Mouse (Mus musculus) hindbrain, embryonic 15.5 days (tissue): ENCODE results near the gene Rela. TPM values are rescaled to one million over a fixed set of nuclear protein-coding genes. Genes with fewer than 3 reads are reported as not detected.

ENCODE experiments used
- ATAC-seq: fragments of 200-750 bp; cut with Nextera tagmentation; 2 replicates; pipeline ENCODE4 v1.8.0; 2017; ENCODE audit warnings: low read depth, moderate number of reproducible peaks, moderate TSS enrichment; ENCODE audit not compliant: low FRiP score
- H3K27ac ChIP-seq: fragments of 300-500 bp; sonication (generic); replicated peaks from 2 replicates; pipeline ENCODE4 v1.5.1; 2015; ENCODE audit warnings: mild to moderate bottlenecking, inconsistent platforms
- H3K27me3 ChIP-seq: fragments of 300-500 bp; sonication (generic); 2 replicates; pipeline ENCODE4 v1.6.1; 2015; ENCODE audit warnings: control low read depth, inconsistent platforms
- H3K36me3 ChIP-seq: fragments of 300-500 bp; sonication (generic); 2 replicates; pipeline ENCODE4 v1.6.1; 2015; ENCODE audit warnings: control low read depth, inconsistent platforms
- H3K4me1 ChIP-seq: fragments of 300-500 bp; sonication (generic); replicated peaks from 2 replicates; pipeline ENCODE4 v1.6.1; 2015; ENCODE audit warnings: control low read depth, inconsistent platforms
- H3K4me2 ChIP-seq: fragments of 300-500 bp; sonication (generic); 2 replicates; pipeline ENCODE4 v1.6.1; 2015; ENCODE audit warnings: moderate library complexity, mild to moderate bottlenecking, inconsistent platforms
- H3K4me3 ChIP-seq: fragments of 300-500 bp; sonication (generic); 2 replicates; pipeline ENCODE4 v1.5.1; 2015; ENCODE audit warnings: mild to moderate bottlenecking, inconsistent platforms
- H3K9ac ChIP-seq: fragments of 300-500 bp; sonication (generic); 2 replicates; pipeline ENCODE4 v1.6.1; 2015; ENCODE audit warnings: inconsistent platforms
- H3K9me3 ChIP-seq: fragments of 300-500 bp; sonication (generic); 2 replicates; pipeline ENCODE4 v1.6.1; 2016; ENCODE audit warnings: control low read depth, inconsistent platforms
- whole genome bisulfite sequencing: fragments of 180-500 bp; shearing (Covaris S2); methylation state at CpG from one replicate; pipeline ENCODE4 v1.1.7; 2015; 5-methylcytosine and 5-hydroxymethylcytosine counted together
- polyA plus RNA-seq: library from polyadenylated mRNA; unstranded; fragments of >200 nt; fragmentation: Nextera tagmentation; extraction: Ambion mirVana; gene quantifications from 2 replicates; pipeline ENCODE4 v1.2.1, GENCODE M21; 2015

Rela gene
- polyA plus RNA-seq, 1 experiment from 2014 or later, result 37.8 TPM

- peaks cover 28% of the 10 kb centered on the region for H3K4me1 ChIP-seq
- 74% methylated on average over 9 of the region's 9 CpGs for WGBS
- H3K4me2 ChIP-seq, result no peak overlapping the region
- no peak overlapping the region for H3K27ac ChIP-seq
- ATAC-seq, result no peak
- no peaks in the 10 kb centered on the region for H3K9me3 ChIP-seq
- H3K27me3 ChIP-seq, result no peaks in the 10 kb centered on the region
- H3K4me3 ChIP-seq, result no peak overlapping the region
- H3K9ac ChIP-seq, result no peak overlapping the region
- H3K36me3 ChIP-seq, result peaks cover 53% of the 10 kb centered on the region
Measured at GRCm38 (mm10) chr19:5640339-5640738, 3.1 kb downstream of the Rela start.

- Histone ChIP-seq H3K9ac (no peak overlapping the region), H3K9me3 (no peaks in the 10 kb centered on the region), H3K27ac (no peak overlapping the region), H3K4me1 (peaks cover 28% of the 10 kb centered on the region), H3K4me2 (no peak overlapping the region), H3K27me3 (no peaks in the 10 kb centered on the region), H3K36me3 (peaks cover 60% of the 10 kb centered on the region), H3K4me3 (no peak overlapping the region)
- 91% methylated on average over 17 of the region's 17 CpGs for WGBS
- ATAC-seq, result no peak
Measured at GRCm38 (mm10) chr19:5641021-5641420, 3.7 kb downstream of the Rela start.

GRCm38 (mm10) chr19:5641641-5642040, 4.4 kb downstream of the Rela start:
- peaks cover 22% of the 10 kb centered on the region for H3K4me1 ChIP-seq
- WGBS, result 95% methylated on average over 8 of the region's 8 CpGs
- no peak overlapping the region for H3K4me2 ChIP-seq
- H3K9me3 ChIP-seq, result no peaks in the 10 kb centered on the region
- H3K27me3 ChIP-seq, result no peaks in the 10 kb centered on the region
- no peak for ATAC-seq
- no peak overlapping the region for H3K4me3 ChIP-seq
- H3K9ac ChIP-seq, result no peak overlapping the region
- peaks cover 66% of the 10 kb centered on the region for H3K36me3 ChIP-seq
- no peak overlapping the region for H3K27ac ChIP-seq

GRCm38 (mm10) chr19:5645280-5645679, 8.0 kb downstream of the Rela start:
- H3K4me3 ChIP-seq, result no peak overlapping the region
- no peak overlapping the region for H3K4me2 ChIP-seq
- H3K4me1 ChIP-seq, result peaks cover 14% of the 10 kb centered on the region
- no peak for ATAC-seq
- H3K36me3 ChIP-seq, result peaks cover 70% of the 10 kb centered on the region
- H3K27me3 ChIP-seq, result no peaks in the 10 kb centered on the region
- no peak overlapping the region for H3K27ac ChIP-seq
- H3K9ac ChIP-seq, result no peak overlapping the region
- no peaks in the 10 kb centered on the region for H3K9me3 ChIP-seq
- 94% methylated on average over 9 of the region's 9 CpGs for WGBS

GRCm38 (mm10) chr19:5646731-5647330, 9.5 kb downstream of the Rela start:
- Histone ChIP-seq H3K27ac (no peak overlapping the region), H3K9me3 (no peaks in the 10 kb centered on the region), H3K4me1 (peaks cover 14% of the 10 kb centered on the region), H3K27me3 (no peaks in the 10 kb centered on the region), H3K9ac (no peak overlapping the region), H3K36me3 (peaks cover 59% of the 10 kb centered on the region), H3K4me2 (no peak overlapping the region), H3K4me3 (no peak overlapping the region)
- 93% methylated on average over 8 of the region's 8 CpGs for WGBS
- no peak for ATAC-seq

- Histone ChIP-seq H3K4me1 (peaks cover 14% of the 10 kb centered on the region), H3K9me3 (no peaks in the 10 kb centered on the region), H3K4me2 (no peak overlapping the region), H3K36me3 (peaks cover 50% of the 10 kb centered on the region), H3K27ac (peak overlapping the region; percentile 53; the same call in 1 of the 2 replicates), H3K4me3 (no peak overlapping the region), H3K27me3 (no peaks in the 10 kb centered on the region), H3K9ac (no peak overlapping the region)
- 95% methylated on average over 6 of the region's 6 CpGs for WGBS
- no peak for ATAC-seq
Measured at GRCm38 (mm10) chr19:5647791-5648190, 10.5 kb downstream of the Rela start.

GRCm38 (mm10) chr19:5648401-5649297, 11.4 kb downstream of the Rela start:
- Histone ChIP-seq H3K36me3 (peaks cover 43% of the 10 kb centered on the region), H3K4me3 (peak overlapping the region; percentile 27), H3K4me1 (peaks cover 14% of the 10 kb centered on the region), H3K27me3 (peaks cover 8% of the 10 kb centered on the region; the same call in 1 of the 2 replicates), H3K9me3 (no peaks in the 10 kb centered on the region), H3K4me2 (peak overlapping the region; percentile 57), H3K27ac (peak overlapping the region; percentile 53), H3K9ac (peak overlapping the region; percentile 37)
- peak; percentile 95 for ATAC-seq
- 12% methylated on average over 26 of the region's 26 CpGs for WGBS

- no peak for ATAC-seq
Measured at GRCm38 (mm10) chr19:5649298-5649741, 12.0 kb downstream of the Rela start.

GRCm38 (mm10) chr19:5651502-5652274, 14.4 kb downstream of the Rela start:
- H3K4me3 ChIP-seq, result no peak overlapping the region
- no peak overlapping the region for H3K9ac ChIP-seq
- H3K9me3 ChIP-seq, result no peaks in the 10 kb centered on the region
- H3K4me2 ChIP-seq, result no peak overlapping the region
- peaks cover 29% of the 10 kb centered on the region for H3K4me1 ChIP-seq
- H3K27me3 ChIP-seq, result peaks cover 34% of the 10 kb centered on the region
- ATAC-seq, result no peak
- no peak overlapping the region for H3K27ac ChIP-seq
- WGBS, result 62% methylated on average over 13 of the region's 13 CpGs
- peaks cover 13% of the 10 kb centered on the region for H3K36me3 ChIP-seq

More at GRCm38 (mm10) chr19:5649298-5649741, 12.0 kb downstream of the Rela start:
- peak overlapping the region; percentile 27 for H3K4me3 ChIP-seq
- H3K36me3 ChIP-seq, result peaks cover 36% of the 10 kb centered on the region
- H3K9me3 ChIP-seq, result no peaks in the 10 kb centered on the region
- H3K4me2 ChIP-seq, result peak overlapping the region; percentile 57
- H3K9ac ChIP-seq, result peak overlapping the region; percentile 37; the same call in 1 of the 2 replicates
- 68% methylated on average over 6 of the region's 6 CpGs for WGBS
- H3K27me3 ChIP-seq, result peaks cover 12% of the 10 kb centered on the region; the same call in 1 of the 2 replicates
- H3K27ac ChIP-seq, result peak overlapping the region; percentile 53
- peaks cover 21% of the 10 kb centered on the region for H3K4me1 ChIP-seq

GRCm38 (mm10) chr19:5652570-5652969, 15.3 kb downstream of the Rela start:
- H3K4me1 ChIP-seq, result peaks cover 29% of the 10 kb centered on the region
- H3K9ac ChIP-seq, result no peak overlapping the region
- H3K27ac ChIP-seq, result no peak overlapping the region
- H3K27me3 ChIP-seq, result peaks cover 34% of the 10 kb centered on the region
- 75% methylated on average over 6 of the region's 6 CpGs for whole genome bisulfite sequencing
- H3K4me2 ChIP-seq, result no peak overlapping the region
- H3K36me3 ChIP-seq, result peaks cover 4% of the 10 kb centered on the region
- H3K9me3 ChIP-seq, result no peaks in the 10 kb centered on the region
- no peak for ATAC-seq
- H3K4me3 ChIP-seq, result no peak overlapping the region

GRCm38 (mm10) chr19:5653969-5654719, 16.9 kb downstream of the Rela start:
- Histone ChIP-seq H3K4me1 (peaks cover 17% of the 10 kb centered on the region), H3K27ac (no peak overlapping the region), H3K36me3 (no peaks in the 10 kb centered on the region), H3K4me3 (peak overlapping the region; percentile 42), H3K9ac (peak overlapping the region; percentile 15), H3K27me3 (peaks cover 34% of the 10 kb centered on the region), H3K9me3 (no peaks in the 10 kb centered on the region), H3K4me2 (peak overlapping the region; percentile 74)
- ATAC-seq, result peak; percentile 65
- WGBS, result 9% methylated on average over 62 of the region's 62 CpGs
